Mouse (Mus musculus) stomach, embryonic 14.5 days (tissue): ENCODE data around the gene Fam207a. TPM values are rescaled to one million over a fixed set of nuclear protein-coding genes. Genes with fewer than 3 reads are reported as not detected.

Source experiments
- ATAC-seq: fragments of 200-750 bp; cut with Nextera tagmentation; 2 replicates; pipeline ENCODE4 v1.8.0; 2017; ENCODE audit warnings: low read depth, moderate TSS enrichment; ENCODE audit not compliant: insufficient number of reproducible peaks, insufficient read depth, low FRiP score
- H3K27ac ChIP-seq: fragments of 300-500 bp; sonication (generic); 2 replicates; pipeline ENCODE4 v1.5.1; 2014; ENCODE audit warnings: mild to moderate bottlenecking, low read length, moderate library complexity, mixed read lengths
- H3K27me3 ChIP-seq: fragments of 300-500 bp; sonication (generic); 2 replicates; pipeline ENCODE4 v1.6.1; 2014; ENCODE audit warnings: low read length, control low read depth, mixed read lengths; ENCODE audit not compliant: control insufficient read depth, insufficient read depth
- H3K36me3 ChIP-seq: fragments of 300-500 bp; sonication (generic); 2 replicates; pipeline ENCODE4 v1.6.1; 2014; ENCODE audit warnings: mild to moderate bottlenecking, control low read depth, low read length, moderate library complexity, mixed read lengths; ENCODE audit not compliant: control insufficient read depth, insufficient read depth
- H3K4me1 ChIP-seq: fragments of 300-500 bp; sonication (generic); 2 replicates; pipeline ENCODE4 v1.6.1; 2014; ENCODE audit warnings: low read length, control low read depth, mixed read lengths; ENCODE audit not compliant: control insufficient read depth, insufficient read depth
- H3K4me2 ChIP-seq: fragments of 300-500 bp; sonication (generic); replicated peaks from 2 replicates; pipeline ENCODE4 v1.6.1; 2014; ENCODE audit warnings: low read depth, low read length, control low read depth
- H3K4me3 ChIP-seq: fragments of 300-500 bp; sonication (generic); 2 replicates; pipeline ENCODE4 v1.5.1; 2014; ENCODE audit warnings: low read depth, low read length, control low read depth
- H3K9ac ChIP-seq: fragments of 300-500 bp; sonication (generic); replicated peaks from 2 replicates; pipeline ENCODE4 v1.6.1; 2014; ENCODE audit warnings: low read depth, mild to moderate bottlenecking, control low read depth, low read length, moderate library complexity, mixed read lengths
- H3K9me3 ChIP-seq: fragments of 300-500 bp; sonication (generic); 2 replicates; pipeline ENCODE4 v1.6.1; 2016; ENCODE audit warnings: low read depth, low read length, control low read depth; ENCODE audit not compliant: control insufficient read depth
- whole genome bisulfite sequencing: fragments of 180-500 bp; shearing (Covaris S2); extraction: QIAGEN DNeasy Blood & Tissue Kit; methylation state at CpG from one replicate; pipeline ENCODE4 v1.1.7; 2014; 5-methylcytosine and 5-hydroxymethylcytosine counted together
- polyA plus RNA-seq: library from polyadenylated mRNA; unstranded; fragments of >200 nt; fragmentation: Nextera tagmentation; extraction: Ambion mirVana; gene quantifications from 2 replicates; pipeline ENCODE4 v1.2.1, GENCODE M21; 2014

Fam207a gene
- polyA plus RNA-seq, 1 experiment from 2014 or later, result 31.0 TPM

DNA sequence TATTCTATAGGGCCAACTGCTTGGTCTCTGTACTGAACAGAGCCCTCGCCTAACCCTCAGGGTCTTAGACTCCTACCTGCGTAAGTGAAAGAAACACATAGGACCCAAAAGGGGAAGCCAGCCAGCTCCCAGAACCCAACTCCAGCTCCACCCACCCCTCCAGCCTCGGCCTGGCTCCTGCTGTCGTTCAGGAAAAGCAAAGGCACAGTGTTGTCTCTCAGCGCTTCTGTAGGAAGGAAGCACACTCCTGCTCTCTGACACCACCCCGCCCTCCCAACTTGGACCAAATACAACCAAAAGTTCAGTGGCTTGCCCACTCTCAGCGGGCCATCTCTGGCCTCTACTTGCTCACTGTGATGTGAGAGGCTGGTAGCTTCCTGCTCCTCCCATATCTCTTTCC is 7.7 kb upstream of the Fam207a start:
- Histone ChIP-seq H3K4me2 (no peak overlapping the region), H3K9me3 (no peaks in the 10 kb centered on the region), H3K4me3 (no peak overlapping the region), H3K27ac (no peak overlapping the region), H3K9ac (no peak overlapping the region), H3K4me1 (no peaks in the 10 kb centered on the region; the same call in 1 of the 2 replicates), H3K27me3 (no peaks in the 10 kb centered on the region), H3K36me3 (no peaks in the 10 kb centered on the region)
- ATAC-seq, result no peak
- 64% methylated on average over 7 of the region's 7 CpGs for WGBS

GRCm38 (mm10) chr10:77522746-77523145 is 7.2 kb upstream of the Fam207a start:
- H3K4me3 ChIP-seq, result no peak overlapping the region
- no peak for ATAC-seq

GRCm38 (mm10) chr10:77522021-77522731 is 6.6 kb upstream of the Fam207a start:
- ATAC-seq, result 0 out of 2 replicates have a peak, but pooled peaks have one; percentile 40
- Histone ChIP-seq H3K27me3 (no peaks in the 10 kb centered on the region), H3K4me1 (no peaks in the 10 kb centered on the region; the same call in 1 of the 2 replicates), H3K27ac (no peak overlapping the region), H3K4me3 (0 out of 2 replicates have a peak overlapping the region, but pooled peaks have one; percentile 14), H3K36me3 (no peaks in the 10 kb centered on the region), H3K9ac (no peak overlapping the region), H3K9me3 (no peaks in the 10 kb centered on the region), H3K4me2 (peak overlapping the region; percentile 45)
- 15% methylated on average over 18 of the region's 18 CpGs for WGBS

More at GRCm38 (mm10) chr10:77522746-77523145, 7.2 kb upstream of the Fam207a start:
- no peaks in the 10 kb centered on the region; the same call in 1 of the 2 replicates for H3K4me1 ChIP-seq
- peak overlapping the region; percentile 45 for H3K4me2 ChIP-seq
- no peaks in the 10 kb centered on the region for H3K27me3 ChIP-seq
- no peak overlapping the region for H3K9ac ChIP-seq
- H3K27ac ChIP-seq, result no peak overlapping the region
- no peaks in the 10 kb centered on the region for H3K9me3 ChIP-seq
- 57% methylated on average over 12 of the region's 12 CpGs for WGBS
- no peaks in the 10 kb centered on the region for H3K36me3 ChIP-seq

DNA sequence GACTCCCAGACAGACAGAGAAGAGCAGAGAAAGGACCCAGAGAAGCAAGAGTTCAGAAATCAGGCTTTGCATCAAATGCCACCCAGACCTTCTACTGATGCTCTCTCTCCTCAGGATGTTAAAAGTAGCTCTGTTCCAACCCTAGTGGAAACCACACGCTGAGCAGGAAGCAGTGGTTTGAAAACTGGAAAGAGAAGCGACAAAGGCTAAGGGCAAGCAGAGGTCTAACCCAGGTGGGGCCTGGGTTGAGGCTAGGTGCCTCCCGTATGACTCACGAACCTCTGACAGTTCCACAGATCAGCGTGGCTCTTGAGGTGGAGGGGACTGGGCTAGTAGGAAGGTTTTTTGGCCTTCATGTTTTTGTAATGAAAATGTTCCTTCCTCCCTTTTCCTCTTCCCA is 4.9 kb upstream of the Fam207a start:
- no peaks in the 10 kb centered on the region for H3K9me3 ChIP-seq
- H3K27me3 ChIP-seq, result no peaks in the 10 kb centered on the region
- no peak overlapping the region for H3K9ac ChIP-seq
- no peaks in the 10 kb centered on the region for H3K36me3 ChIP-seq
- H3K4me3 ChIP-seq, result no peak overlapping the region
- ATAC-seq, result no peak
- H3K4me2 ChIP-seq, result no peak overlapping the region
- no peak overlapping the region for H3K27ac ChIP-seq
- WGBS, result 77% methylated on average over 5 of the region's 5 CpGs
- H3K4me1 ChIP-seq, result peaks cover 6% of the 10 kb centered on the region

- H3K36me3 ChIP-seq, result peaks cover under 1% of the 10 kb centered on the region; the same call in 1 of the 2 replicates
- no peaks in the 10 kb centered on the region for H3K27me3 ChIP-seq
- WGBS, result 80% methylated on average over 3 of the region's 3 CpGs
- H3K4me3 ChIP-seq, result no peak overlapping the region
- no peak overlapping the region for H3K9ac ChIP-seq
- H3K4me1 ChIP-seq, result peaks cover 14% of the 10 kb centered on the region
- H3K4me2 ChIP-seq, result no peak overlapping the region
- no peak for ATAC-seq
- H3K27ac ChIP-seq, result no peak overlapping the region
- no peaks in the 10 kb centered on the region for H3K9me3 ChIP-seq
Observed at GRCm38 (mm10) chr10:77519191-77519590, 3.6 kb upstream of the Fam207a start.

DNA sequence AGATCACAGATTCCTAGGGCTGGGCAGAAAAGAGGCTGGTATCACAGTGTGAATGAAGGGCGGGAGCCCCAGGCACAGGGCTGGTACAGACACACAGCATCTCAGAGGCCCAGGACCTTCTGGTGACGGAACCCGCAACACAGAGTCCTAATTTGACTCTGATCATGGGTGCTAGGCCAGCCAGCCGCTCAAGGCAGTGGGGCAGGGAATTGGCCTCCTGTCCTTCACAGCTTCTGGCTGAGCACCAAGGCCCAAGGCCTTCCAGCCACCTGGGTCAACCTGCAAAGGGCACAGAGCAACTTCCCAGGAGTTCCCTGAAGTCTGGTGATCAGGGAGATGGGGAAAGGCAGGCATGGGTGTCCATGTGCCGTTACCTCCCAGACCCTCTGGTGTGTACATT is 2.2 kb upstream of the Fam207a start:
- 86% methylated on average over 5 of the region's 5 CpGs for WGBS
- Histone ChIP-seq H3K27ac (no peak overlapping the region), H3K4me1 (peaks cover 14% of the 10 kb centered on the region), H3K36me3 (peaks cover 8% of the 10 kb centered on the region), H3K9me3 (no peaks in the 10 kb centered on the region), H3K4me2 (no peak overlapping the region), H3K4me3 (no peak overlapping the region), H3K27me3 (no peaks in the 10 kb centered on the region), H3K9ac (no peak overlapping the region)
- no peak for ATAC-seq

DNA sequence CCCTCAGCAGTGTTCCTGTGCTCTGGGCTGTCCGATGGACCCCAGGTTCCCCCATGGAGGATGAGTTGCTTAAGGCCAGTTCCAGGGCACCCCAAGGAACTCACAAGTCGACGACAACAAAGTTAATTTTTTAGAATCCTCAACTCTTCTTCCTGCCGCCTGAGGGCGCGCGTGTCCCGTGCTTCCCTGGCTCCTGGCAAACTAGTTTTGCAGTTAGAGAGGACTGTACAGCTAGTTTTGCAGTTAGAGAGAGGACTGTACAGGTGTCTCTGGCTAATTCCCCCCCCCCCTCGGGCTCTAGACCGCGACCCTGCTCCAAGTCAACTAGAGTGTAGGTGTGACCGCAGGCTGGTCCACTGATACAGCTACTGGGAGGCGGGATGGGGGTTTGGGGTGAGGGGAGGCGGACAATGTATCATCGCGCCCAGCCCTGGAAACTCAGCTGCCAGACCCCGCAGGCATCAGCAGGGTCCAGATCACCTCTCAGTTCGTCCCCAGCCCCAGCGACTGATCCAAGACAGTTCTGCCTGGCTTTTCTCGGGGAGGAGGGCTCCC is 1.6 kb upstream of the Fam207a start:
- Histone ChIP-seq H3K36me3 (peaks cover 13% of the 10 kb centered on the region), H3K4me2 (0 out of 2 replicates have a peak overlapping the region, but pooled peaks have one; percentile 95), H3K27me3 (no peaks in the 10 kb centered on the region), H3K9ac (no peak overlapping the region), H3K4me3 (no peak overlapping the region), H3K4me1 (peaks cover 14% of the 10 kb centered on the region), H3K27ac (no peak overlapping the region), H3K9me3 (no peaks in the 10 kb centered on the region)
- 21% methylated on average over 20 of the region's 20 CpGs for WGBS
- no peak; the same call in 1 of the 2 replicates for ATAC-seq

DNA sequence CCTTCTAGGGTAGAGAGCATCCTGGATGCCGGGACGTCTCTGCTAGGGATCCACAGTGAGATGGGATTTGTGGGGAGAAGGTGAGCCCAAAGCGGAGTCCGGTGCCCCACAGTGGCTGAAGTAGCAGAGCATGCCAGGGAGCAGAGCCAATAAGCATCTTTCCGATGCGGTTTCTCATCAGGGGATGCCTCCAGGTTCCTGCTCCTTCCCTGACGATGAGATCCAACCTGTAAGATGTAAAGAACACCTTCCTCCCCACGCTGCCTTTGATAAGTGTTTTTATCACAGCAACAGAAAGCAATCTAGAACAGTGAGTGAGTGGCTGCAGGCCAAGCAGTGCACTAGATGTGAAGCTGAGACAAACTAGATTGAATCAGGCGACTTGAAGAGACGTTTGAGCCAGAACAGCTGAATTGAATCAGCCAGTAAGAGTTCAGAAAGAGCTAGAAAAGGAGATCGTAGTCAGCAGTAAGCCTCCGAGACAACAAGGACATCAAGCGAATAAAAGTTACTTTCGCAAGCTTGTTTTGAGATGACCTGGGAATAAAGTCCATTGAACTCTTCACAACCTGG is 880 bp upstream of the Fam207a start:
- peak overlapping the region; percentile 84 for H3K27ac ChIP-seq
- no peaks in the 10 kb centered on the region for H3K9me3 ChIP-seq
- WGBS, result 37% methylated on average over 14 of the region's 14 CpGs
- ATAC-seq, result no peak
- H3K4me2 ChIP-seq, result peak overlapping the region; percentile 95
- peak overlapping the region; percentile 88 for H3K4me3 ChIP-seq
- H3K9ac ChIP-seq, result peak overlapping the region; percentile 41
- no peaks in the 10 kb centered on the region for H3K27me3 ChIP-seq
- H3K4me1 ChIP-seq, result peaks cover 14% of the 10 kb centered on the region
- peaks cover 20% of the 10 kb centered on the region for H3K36me3 ChIP-seq
